Mouse (Mus musculus): ENCODE data around the gene Slc8a3. TPM values are rescaled to one million over a fixed set of nuclear protein-coding genes. Genes with fewer than 3 reads are reported as not detected.
"Not testable (repeated sequence)": the region's sequence is repeated elsewhere in the genome, so short reads cannot be mapped to it uniquely, and the experiment has no call there.

Slc8a3 gene
- 0.05 TPM for polyA plus RNA-seq (2012; fragmentation: generic; extraction: Trizol)

GRCm38 (mm10) chr12:81332875-81333421 lies at the start of gene Slc8a3:
Gene Slc8a3 (minus strand): TSS chr12:81333180.
- Histone ChIP-seq H3ac (ENCODE audit: control insufficient read depth, insufficient read length) (no peak within 1 kb of the TSS), H3K79me2 (ENCODE audit: control insufficient read depth, insufficient read depth) (no peaks in the 10 kb centered on the region), H3K4me3 (no peak within 1 kb of the TSS), H3K36me3 (ENCODE audit: control insufficient read depth, insufficient read depth) (no peaks in the 10 kb centered on the region), H3K4me2 (ENCODE audit: low read depth) (no peak within 1 kb of the TSS), H3K27me3 (ENCODE audit: control insufficient read depth, insufficient read depth, insufficient read length) (peaks cover 42% of the 10 kb centered on the region)
- no peak for TF ChIP-seq E2F4 (IDR thresholded peaks at IDR 0.05; ENCODE audit: insufficient read depth)
- TF ChIP-seq MYOG (IDR thresholded peaks at IDR 0.05; ENCODE audit: control insufficient read depth in 1 of 3, insufficient read depth in 1 of 3, insufficient read length in 2 of 3, low read depth in 2 of 3), result no peak
- no peak for TF ChIP-seq REST (IDR thresholded peaks at IDR 0.05; ENCODE audit: insufficient read depth, insufficient read length)
- TF ChIP-seq POLR2AphosphoS2 (IDR thresholded peaks at IDR 0.05; ENCODE audit: insufficient read length, low read depth), result no peak
- TF ChIP-seq POLR2A (IDR thresholded peaks at IDR 0.05; ENCODE audit: insufficient read length, low read depth), result no peak
- no peak for TF ChIP-seq MAX (IDR thresholded peaks at IDR 0.05; ENCODE audit: low read depth)
- no peak for TF ChIP-seq SRF (IDR thresholded peaks at IDR 0.05; ENCODE audit: control insufficient read depth, insufficient read length, low read depth)
- no peak for TF ChIP-seq MYOD1 (IDR thresholded peaks at IDR 0.05; ENCODE audit: control insufficient read depth in 1 of 3, insufficient read length in 2 of 3, low read depth in 2 of 3)
- no peak for TF ChIP-seq TCF12 (IDR thresholded peaks at IDR 0.05; ENCODE audit: insufficient read depth, poor library complexity, severe bottlenecking)
- no peak for TF ChIP-seq USF1 (IDR thresholded peaks at IDR 0.05; ENCODE audit: low read depth)

GRCm38 (mm10) chr12:81379364-81379763 lies 46.4 kb upstream of the Slc8a3 start, which contains the start of gene Gm4787:
Gene Gm4787 (minus strand): TSS chr12:81379464.
- not testable (repeated sequence) for H3K4me3 ChIP-seq; H3K4me2 ChIP-seq (ENCODE audit: low read depth); H3K27me3 ChIP-seq (ENCODE audit: control insufficient read depth, insufficient read depth, insufficient read length); H3K36me3 ChIP-seq (ENCODE audit: control insufficient read depth, insufficient read depth); H3K79me2 ChIP-seq (ENCODE audit: control insufficient read depth, insufficient read depth); H3ac ChIP-seq (ENCODE audit: control insufficient read depth, insufficient read length)

- Histone ChIP-seq H3K4me3 (no peak overlapping the region), H3K36me3 (ENCODE audit: control insufficient read depth, insufficient read depth) (no peaks in the 10 kb centered on the region), H3K79me2 (ENCODE audit: control insufficient read depth, insufficient read depth) (no peaks in the 10 kb centered on the region), H3K4me2 (ENCODE audit: low read depth) (no peak overlapping the region), H3ac (ENCODE audit: control insufficient read depth, insufficient read length) (no peak overlapping the region), H3K27me3 (ENCODE audit: control insufficient read depth, insufficient read depth, insufficient read length) (peaks cover 42% of the 10 kb centered on the region)
- TF ChIP-seq REST (IDR thresholded peaks at IDR 0.05; ENCODE audit: insufficient read depth, insufficient read length) (no peak), SRF (IDR thresholded peaks at IDR 0.05; ENCODE audit: control insufficient read depth, insufficient read length, low read depth) (no peak), POLR2AphosphoS2 (IDR thresholded peaks at IDR 0.05; ENCODE audit: insufficient read length, low read depth) (no peak), E2F4 (IDR thresholded peaks at IDR 0.05; ENCODE audit: insufficient read depth) (no peak), TCF3 (IDR thresholded peaks at IDR 0.05; ENCODE audit: insufficient read length, low read depth) (no peak), USF1 (IDR thresholded peaks at IDR 0.05; ENCODE audit: low read depth) (no peak), MAX (IDR thresholded peaks at IDR 0.05; ENCODE audit: low read depth) (no peak)
These were observed 861 bp upstream of the Slc8a3 start for GRCm38 (mm10) chr12:81333841-81334240.

GRCm38 (mm10) chr12:81331937-81332874 lies 774 bp downstream of the Slc8a3 start:
- H3K4me2 ChIP-seq (ENCODE audit: low read depth), result no peak overlapping the region
- H3K4me3 ChIP-seq, result no peak overlapping the region
- H3ac ChIP-seq (ENCODE audit: control insufficient read depth, insufficient read length), result no peak overlapping the region
- no peaks in the 10 kb centered on the region for H3K79me2 ChIP-seq (ENCODE audit: control insufficient read depth, insufficient read depth)
- peaks cover 42% of the 10 kb centered on the region for H3K27me3 ChIP-seq (ENCODE audit: control insufficient read depth, insufficient read depth, insufficient read length)
- no peak for TF ChIP-seq SRF (IDR thresholded peaks at IDR 0.05; ENCODE audit: control insufficient read depth, insufficient read length, low read depth)
- TF ChIP-seq E2F4 (IDR thresholded peaks at IDR 0.05; ENCODE audit: insufficient read depth), result no peak
- no peak for TF ChIP-seq USF1 (IDR thresholded peaks at IDR 0.05; ENCODE audit: low read depth)
- TF ChIP-seq CEBPB (IDR thresholded peaks at IDR 0.05; ENCODE audit: insufficient read depth, poor library complexity, severe bottlenecking), result no peak
- TF ChIP-seq TCF3 (IDR thresholded peaks at IDR 0.05; ENCODE audit: insufficient read length, low read depth), result no peak
- TF ChIP-seq MAX (IDR thresholded peaks at IDR 0.05; ENCODE audit: low read depth), result no peak
- TF ChIP-seq REST (IDR thresholded peaks at IDR 0.05; ENCODE audit: insufficient read depth, insufficient read length), result no peak
- TF ChIP-seq POLR2A (IDR thresholded peaks at IDR 0.05; ENCODE audit: insufficient read length, low read depth), result no peak
- no peak for TF ChIP-seq TCF12 (IDR thresholded peaks at IDR 0.05; ENCODE audit: insufficient read depth, poor library complexity, severe bottlenecking)
- TF ChIP-seq MYOD1 (IDR thresholded peaks at IDR 0.05; ENCODE audit: control insufficient read depth in 1 of 3, insufficient read length in 2 of 3, low read depth in 2 of 3), result no peak
- no peak for TF ChIP-seq POLR2AphosphoS2 (IDR thresholded peaks at IDR 0.05; ENCODE audit: insufficient read length, low read depth)
- no peak for TF ChIP-seq MYOG (IDR thresholded peaks at IDR 0.05; ENCODE audit: control insufficient read depth in 1 of 3, insufficient read depth in 1 of 3, insufficient read length in 2 of 3, low read depth in 2 of 3)
- no peaks in the 10 kb centered on the region for H3K36me3 ChIP-seq (ENCODE audit: control insufficient read depth, insufficient read depth)

- Histone ChIP-seq H3K4me3 (no peak overlapping the region), H3K79me2 (ENCODE audit: control insufficient read depth, insufficient read depth) (no peaks in the 10 kb centered on the region), H3ac (ENCODE audit: control insufficient read depth, insufficient read length) (no peak overlapping the region), H3K4me2 (ENCODE audit: low read depth) (no peak overlapping the region), H3K27me3 (ENCODE audit: control insufficient read depth, insufficient read depth, insufficient read length) (peaks cover 42% of the 10 kb centered on the region), H3K36me3 (ENCODE audit: control insufficient read depth, insufficient read depth) (no peaks in the 10 kb centered on the region)
- no peak for TF ChIP-seq MYOD1 (IDR thresholded peaks at IDR 0.05; ENCODE audit: control insufficient read depth in 1 of 3, insufficient read length in 2 of 3, low read depth in 2 of 3)
- no peak for TF ChIP-seq CEBPB (IDR thresholded peaks at IDR 0.05; ENCODE audit: insufficient read depth, poor library complexity, severe bottlenecking)
- TF ChIP-seq SRF (IDR thresholded peaks at IDR 0.05; ENCODE audit: control insufficient read depth, insufficient read length, low read depth), result no peak
- no peak for TF ChIP-seq E2F4 (IDR thresholded peaks at IDR 0.05; ENCODE audit: insufficient read depth)
- no peak for TF ChIP-seq USF1 (IDR thresholded peaks at IDR 0.05; ENCODE audit: low read depth)
- no peak for TF ChIP-seq TCF3 (IDR thresholded peaks at IDR 0.05; ENCODE audit: insufficient read length, low read depth)
- no peak for TF ChIP-seq MYOG (IDR thresholded peaks at IDR 0.05; ENCODE audit: control insufficient read depth in 1 of 3, insufficient read depth in 1 of 3, insufficient read length in 2 of 3, low read depth in 2 of 3)
- TF ChIP-seq MAX (IDR thresholded peaks at IDR 0.05; ENCODE audit: low read depth), result no peak
- TF ChIP-seq REST (IDR thresholded peaks at IDR 0.05; ENCODE audit: insufficient read depth, insufficient read length), result no peak
- no peak for TF ChIP-seq POLR2A (IDR thresholded peaks at IDR 0.05; ENCODE audit: insufficient read length, low read depth)
- no peak for TF ChIP-seq POLR2AphosphoS2 (IDR thresholded peaks at IDR 0.05; ENCODE audit: insufficient read length, low read depth)
- no peak for TF ChIP-seq TCF12 (IDR thresholded peaks at IDR 0.05; ENCODE audit: insufficient read depth, poor library complexity, severe bottlenecking)
These were observed 1.8 kb downstream of the Slc8a3 start for GRCm38 (mm10) chr12:81331046-81331638.
